Mouse (Mus musculus) limb, embryonic 15.5 days (tissue): ENCODE measurements around the gene Gfra1. TPM values are rescaled to one million over a fixed set of nuclear protein-coding genes. Genes with fewer than 3 reads are reported as not detected.
A peak's percentile ranks its signal among the peaks of the same experiment; 100 is the strongest.

Experiments
- ATAC-seq: fragments of 200-750 bp; cut with Nextera tagmentation; 2 replicates; pipeline ENCODE4 v1.8.0; 2017; ENCODE audit warnings: low read depth, moderate TSS enrichment; ENCODE audit not compliant: insufficient number of reproducible peaks, low FRiP score, low TSS enrichment
- H3K27ac ChIP-seq: fragments of 300-500 bp; sonication (generic); 2 replicates; pipeline ENCODE4 v1.5.1; 2015; ENCODE audit warnings: moderate library complexity, mild to moderate bottlenecking, inconsistent platforms
- H3K27me3 ChIP-seq: fragments of 300-500 bp; sonication (generic); 2 replicates; pipeline ENCODE4 v1.6.1; 2015; ENCODE audit warnings: inconsistent platforms
- H3K36me3 ChIP-seq: fragments of 300-500 bp; sonication (generic); 2 replicates; pipeline ENCODE4 v1.6.1; 2015; ENCODE audit warnings: inconsistent platforms
- H3K4me1 ChIP-seq: fragments of 300-500 bp; sonication (generic); 2 replicates; pipeline ENCODE4 v1.6.1; 2015; ENCODE audit warnings: inconsistent platforms
- H3K4me2 ChIP-seq: fragments of 300-500 bp; sonication (generic); 2 replicates; pipeline ENCODE4 v1.6.1; 2015; ENCODE audit warnings: mild to moderate bottlenecking, inconsistent platforms
- H3K4me3 ChIP-seq: fragments of 300-500 bp; sonication (generic); 2 replicates; pipeline ENCODE4 v1.5.1; 2015; ENCODE audit warnings: mild to moderate bottlenecking, inconsistent platforms
- H3K9ac ChIP-seq: fragments of 300-500 bp; sonication (generic); 2 replicates; pipeline ENCODE4 v1.6.1; 2015; ENCODE audit warnings: inconsistent platforms
- H3K9me3 ChIP-seq: fragments of 300-500 bp; sonication (generic); 2 replicates; pipeline ENCODE4 v1.6.1; 2016; ENCODE audit warnings: inconsistent platforms
- WGBS: fragments of 180-500 bp; shearing (Covaris S2); methylation state at CpG from one replicate; pipeline ENCODE4 v1.1.7; 2015; 5-methylcytosine and 5-hydroxymethylcytosine counted together
- polyA plus RNA-seq: library from polyadenylated mRNA; unstranded; fragments of >200 nt; fragmentation: Nextera tagmentation; extraction: Ambion mirVana; gene quantifications from 2 replicates; pipeline ENCODE4 v1.2.1, GENCODE M21; 2015

Gene Gfra1
- polyA plus RNA-seq, 1 experiment from 2014 or later = 18.3 TPM

DNA sequence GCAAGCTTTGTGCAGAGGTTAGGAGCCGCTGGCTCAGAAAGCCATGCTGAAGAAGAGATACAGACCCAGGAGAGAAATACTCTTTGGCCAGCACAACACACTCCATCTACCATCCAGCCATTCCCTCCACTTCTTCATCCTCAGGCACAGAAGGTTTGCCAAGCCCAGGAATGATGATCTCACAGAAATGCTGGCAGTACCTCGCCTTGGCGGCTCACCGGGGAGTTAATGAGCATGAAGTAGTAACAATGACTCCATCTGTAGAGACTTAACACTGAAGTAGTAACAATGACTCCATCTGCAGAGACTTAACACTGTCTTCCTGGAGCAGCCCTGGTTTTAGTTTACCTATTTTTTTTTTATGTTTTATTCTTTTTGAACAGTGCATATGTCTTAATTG lies 187.2 kb downstream of the Gfra1 start:
- no peak overlapping the region for H3K27ac ChIP-seq
- H3K4me2 ChIP-seq = no peak overlapping the region
- 70% methylated on average over 4 of the region's 4 CpGs for WGBS
- no peaks in the 10 kb centered on the region for H3K9me3 ChIP-seq
- H3K4me1 ChIP-seq = 0 out of 2 replicates have a peak, but pooled peaks cover 16% of the 10 kb centered on the region
- H3K27me3 ChIP-seq = no peaks in the 10 kb centered on the region
- H3K4me3 ChIP-seq = no peak overlapping the region
- no peak overlapping the region for H3K9ac ChIP-seq
- ATAC-seq = no peak
- H3K36me3 ChIP-seq = no peaks in the 10 kb centered on the region

DNA sequence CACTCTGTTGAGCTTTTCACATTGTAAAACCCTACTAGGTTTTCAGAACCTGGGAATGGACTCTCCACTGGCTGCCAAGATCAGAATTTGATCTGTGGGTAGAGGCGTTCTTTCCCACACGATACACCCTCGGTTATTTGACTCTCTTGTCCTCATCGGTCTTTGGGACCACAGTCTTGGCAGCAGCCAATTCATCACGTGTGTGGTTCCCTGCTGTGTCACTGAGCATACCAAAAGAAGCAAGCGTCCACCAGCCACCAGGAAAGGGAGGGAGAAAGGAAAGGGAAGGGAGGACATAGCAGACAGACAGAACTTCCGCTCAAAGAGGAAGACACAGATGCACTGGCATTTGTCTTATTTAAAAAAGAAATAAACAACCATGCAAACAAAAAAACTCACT lies 189.1 kb downstream of the Gfra1 start:
- H3K4me2 ChIP-seq = no peak overlapping the region

DNA sequence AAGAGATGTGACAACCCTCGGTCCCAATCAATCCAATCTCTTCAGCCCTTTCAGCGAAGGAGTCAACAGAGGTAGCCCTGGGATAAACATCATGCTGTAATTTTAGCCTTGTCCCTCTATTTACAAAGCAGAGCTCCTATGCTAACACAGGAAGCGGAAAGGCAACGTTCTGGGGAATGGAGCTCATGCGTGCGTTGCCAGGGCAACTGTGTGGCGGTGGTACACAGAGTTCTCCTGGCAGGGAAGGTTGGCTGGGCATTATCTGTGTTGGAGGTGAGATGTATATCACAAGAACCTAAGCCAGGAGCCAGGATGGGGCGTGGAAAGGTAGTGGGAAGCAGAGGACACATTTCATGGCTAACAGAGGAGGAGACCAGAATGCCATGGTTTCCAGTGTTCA lies 194.8 kb downstream of the Gfra1 start:
- no peak overlapping the region for H3K27ac ChIP-seq
- H3K4me2 ChIP-seq = no peak overlapping the region
- H3K9me3 ChIP-seq = no peaks in the 10 kb centered on the region
- H3K4me1 ChIP-seq = peaks cover 3% of the 10 kb centered on the region; the same call in 1 of the 2 replicates
- no peaks in the 10 kb centered on the region for H3K27me3 ChIP-seq
- H3K4me3 ChIP-seq = no peak overlapping the region
- 77% methylated on average over 8 of the region's 8 CpGs for WGBS
- H3K9ac ChIP-seq = no peak overlapping the region
- ATAC-seq = no peak
- H3K36me3 ChIP-seq = no peaks in the 10 kb centered on the region

More for the DNA sequence above, 189.1 kb downstream of the Gfra1 start:
- no peak overlapping the region for H3K27ac ChIP-seq
- H3K9ac ChIP-seq = no peak overlapping the region
- ATAC-seq = no peak; the same call in 1 of the 2 replicates
- H3K4me1 ChIP-seq = 0 out of 2 replicates have a peak, but pooled peaks cover 13% of the 10 kb centered on the region
- no peaks in the 10 kb centered on the region for H3K27me3 ChIP-seq
- no peak overlapping the region for H3K4me3 ChIP-seq
- H3K36me3 ChIP-seq = no peaks in the 10 kb centered on the region
- 48% methylated on average over 7 of the region's 7 CpGs for WGBS
- H3K9me3 ChIP-seq = no peaks in the 10 kb centered on the region

DNA sequence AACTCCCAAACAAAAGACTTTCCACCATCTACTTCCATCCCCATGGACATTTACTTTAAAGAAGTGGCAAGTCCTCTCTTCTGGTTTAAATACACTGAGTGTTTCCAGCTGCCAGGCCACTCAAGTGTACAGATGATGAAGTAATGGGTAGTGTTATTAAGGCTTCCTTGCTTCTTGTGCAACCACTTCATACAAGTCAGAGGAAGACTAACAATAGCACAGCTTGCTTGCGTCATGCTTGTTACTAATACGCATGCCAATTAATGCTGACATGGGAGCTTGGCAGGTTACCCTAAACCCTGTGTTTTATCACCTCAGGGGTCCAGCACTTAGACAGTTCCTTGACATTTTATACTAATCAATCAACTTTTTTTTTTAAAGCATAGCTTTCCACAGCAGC lies 196.5 kb downstream of the Gfra1 start:
- Histone ChIP-seq H3K36me3 (no peaks in the 10 kb centered on the region), H3K9me3 (no peaks in the 10 kb centered on the region), H3K4me1 (no peaks in the 10 kb centered on the region; the same call in 1 of the 2 replicates), H3K27me3 (no peaks in the 10 kb centered on the region), H3K4me2 (no peak overlapping the region), H3K27ac (no peak overlapping the region), H3K4me3 (no peak overlapping the region), H3K9ac (no peak overlapping the region)
- WGBS = 60% methylated on average over 2 of the region's 2 CpGs
- ATAC-seq = no peak

DNA sequence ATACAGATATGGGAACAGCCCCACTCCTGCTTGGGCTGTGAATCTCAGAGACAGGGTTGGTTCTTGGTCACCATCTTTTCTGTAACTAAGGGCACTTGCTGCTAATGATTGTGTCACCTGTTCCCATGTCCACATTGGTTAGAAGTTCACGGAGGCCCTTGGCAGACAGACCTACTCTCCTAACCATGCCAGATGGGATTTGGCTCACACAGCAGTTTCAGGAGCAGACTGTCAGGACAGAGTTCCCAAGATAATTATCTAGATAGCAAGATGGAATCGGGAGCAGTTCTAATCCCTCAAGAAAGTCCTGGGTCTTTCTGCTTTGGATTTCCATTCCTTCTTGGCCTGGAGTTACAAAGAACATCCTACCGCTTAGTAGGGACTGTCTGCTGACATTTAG lies 199.2 kb downstream of the Gfra1 start:
- no peaks in the 10 kb centered on the region for H3K9me3 ChIP-seq
- H3K4me3 ChIP-seq = no peak overlapping the region
- H3K4me2 ChIP-seq = no peak overlapping the region
- H3K4me1 ChIP-seq = no peaks in the 10 kb centered on the region; the same call in 1 of the 2 replicates
- no peak overlapping the region for H3K27ac ChIP-seq
- WGBS = 89% methylated on average over 3 of the region's 3 CpGs
- peaks cover 2% of the 10 kb centered on the region; the same call in 1 of the 2 replicates for H3K27me3 ChIP-seq
- H3K36me3 ChIP-seq = no peaks in the 10 kb centered on the region
- H3K9ac ChIP-seq = no peak overlapping the region
- no peak for ATAC-seq

DNA sequence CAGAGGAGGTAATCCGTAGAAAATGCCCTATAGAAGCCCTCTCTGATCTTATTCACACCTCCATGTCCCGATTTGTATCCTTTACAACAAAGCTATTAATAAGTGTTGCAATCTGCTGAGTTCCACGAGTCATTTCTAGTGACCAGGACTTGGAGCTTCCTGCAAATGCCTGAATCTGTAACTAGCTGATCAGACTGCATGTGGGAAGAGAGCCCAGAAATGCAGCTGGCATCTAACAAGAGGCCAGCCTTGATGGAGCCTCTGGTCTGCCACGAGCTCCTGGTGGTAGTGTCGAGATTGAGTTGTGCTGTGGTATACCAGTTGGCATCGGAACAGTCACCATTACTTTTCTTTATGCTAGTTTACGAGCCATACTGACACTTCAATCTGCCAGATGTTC lies 200.3 kb downstream of the Gfra1 start:
- Histone ChIP-seq H3K4me1 (no peaks in the 10 kb centered on the region; the same call in 1 of the 2 replicates), H3K4me3 (no peak overlapping the region), H3K9me3 (no peaks in the 10 kb centered on the region), H3K9ac (no peak overlapping the region), H3K36me3 (no peaks in the 10 kb centered on the region), H3K27ac (no peak overlapping the region), H3K4me2 (no peak overlapping the region), H3K27me3 (peaks cover 2% of the 10 kb centered on the region; the same call in 1 of the 2 replicates)
- 63% methylated on average over 7 of the region's 7 CpGs for WGBS
- no peak for ATAC-seq

DNA sequence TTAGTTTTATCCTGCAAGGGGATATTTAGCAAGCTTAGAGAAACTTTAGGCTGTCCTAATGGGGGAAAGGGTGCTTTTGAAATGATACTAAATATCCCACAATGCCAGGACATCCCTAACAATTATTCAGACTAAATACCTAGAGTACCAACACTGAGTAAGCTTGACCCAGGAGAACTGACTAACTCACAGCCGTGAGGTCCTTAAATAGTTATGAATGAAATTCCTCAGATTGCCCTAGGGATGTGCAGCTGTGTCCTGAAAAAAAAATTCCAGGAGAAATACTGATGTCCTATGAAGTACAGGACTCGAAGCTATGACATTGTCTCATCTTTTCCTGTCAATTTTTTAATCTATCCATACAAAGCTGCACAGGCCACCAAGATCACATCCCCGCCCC lies 201.5 kb downstream of the Gfra1 start:
- 70% methylated on average over 3 of the region's 3 CpGs for WGBS
- no peaks in the 10 kb centered on the region; the same call in 1 of the 2 replicates for H3K4me1 ChIP-seq

DNA sequence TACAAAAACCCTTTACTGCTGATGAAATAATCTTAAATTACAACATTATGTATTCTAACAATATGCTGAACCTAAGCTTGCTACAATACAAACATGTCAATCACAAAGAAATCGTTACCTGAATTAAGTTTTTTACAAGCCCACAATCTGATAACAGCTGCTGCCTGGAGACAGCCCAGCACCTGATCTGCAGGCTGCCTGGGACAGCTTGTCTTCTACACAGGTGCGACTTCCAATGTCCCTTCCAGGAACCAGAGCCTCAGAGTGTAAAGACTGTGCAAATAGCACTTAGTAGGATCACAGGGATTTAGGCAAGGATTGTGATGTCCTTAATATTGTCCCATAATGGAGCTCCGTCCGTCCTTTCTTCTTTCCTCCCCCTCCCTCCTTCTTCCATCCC lies 204.0 kb downstream of the Gfra1 start:
- WGBS = 69% methylated on average over 4 of the region's 4 CpGs
- no peaks in the 10 kb centered on the region for H3K9me3 ChIP-seq
- ATAC-seq = no peak

More for the DNA sequence above, 201.5 kb downstream of the Gfra1 start:
- no peak for ATAC-seq
- Histone ChIP-seq H3K4me2 (no peak overlapping the region), H3K9me3 (no peaks in the 10 kb centered on the region), H3K27ac (no peak overlapping the region), H3K27me3 (peaks cover 2% of the 10 kb centered on the region; the same call in 1 of the 2 replicates), H3K36me3 (no peaks in the 10 kb centered on the region), H3K4me3 (no peak overlapping the region), H3K9ac (no peak overlapping the region)

DNA sequence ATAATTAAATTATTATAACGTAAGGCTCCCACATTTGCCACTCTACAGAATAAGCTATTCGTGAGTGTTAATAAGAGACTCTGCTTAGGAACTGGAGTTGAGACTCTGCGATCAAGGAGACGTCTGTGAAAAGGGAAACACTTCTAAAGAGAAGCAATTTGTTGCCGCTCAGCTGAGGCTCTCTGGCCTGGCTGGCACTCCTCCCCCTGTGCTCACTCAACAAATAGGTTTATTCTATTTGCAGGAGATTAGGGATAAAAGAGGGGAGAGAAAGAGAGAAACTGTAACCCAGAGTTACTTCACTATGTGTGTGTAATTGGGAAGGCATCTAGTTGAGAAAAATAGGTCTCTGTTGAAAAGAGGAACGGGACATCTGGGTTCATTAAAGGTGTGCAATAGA lies 204.6 kb downstream of the Gfra1 start:
- ATAC-seq = no peak
- H3K4me2 ChIP-seq = no peak overlapping the region
- H3K36me3 ChIP-seq = no peaks in the 10 kb centered on the region
- no peaks in the 10 kb centered on the region for H3K4me1 ChIP-seq
- peaks cover 2% of the 10 kb centered on the region for H3K27me3 ChIP-seq
- H3K9ac ChIP-seq = no peak overlapping the region
- 50% methylated on average over 6 of the region's 6 CpGs for WGBS
- H3K27ac ChIP-seq = no peak overlapping the region
- H3K9me3 ChIP-seq = no peaks in the 10 kb centered on the region
- H3K4me3 ChIP-seq = no peak overlapping the region

More for the DNA sequence above, 204.0 kb downstream of the Gfra1 start:
- no peak overlapping the region for H3K4me3 ChIP-seq
- H3K4me1 ChIP-seq = no peaks in the 10 kb centered on the region
- peaks cover 2% of the 10 kb centered on the region for H3K27me3 ChIP-seq
- no peaks in the 10 kb centered on the region for H3K36me3 ChIP-seq
- H3K27ac ChIP-seq = no peak overlapping the region
- no peak overlapping the region for H3K9ac ChIP-seq
- H3K4me2 ChIP-seq = no peak overlapping the region

DNA sequence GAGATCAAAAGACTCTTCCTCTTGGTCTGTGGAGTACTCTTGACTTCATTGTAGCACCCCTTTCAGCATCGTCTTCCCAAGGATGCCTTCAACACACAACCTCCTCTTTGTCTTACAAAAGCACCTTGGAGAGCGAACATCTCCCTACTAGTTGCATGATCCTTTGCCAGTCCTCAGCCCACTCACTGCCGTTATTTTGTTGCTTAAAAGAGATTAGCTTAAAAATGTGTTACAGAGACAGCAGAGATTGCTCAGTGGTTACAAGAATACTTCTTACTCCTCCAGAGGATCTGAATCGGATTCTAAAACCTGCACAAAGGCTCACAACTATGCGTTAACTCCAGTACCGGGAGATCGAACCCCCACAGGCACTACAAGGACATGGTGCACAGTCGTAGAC lies 205.5 kb downstream of the Gfra1 start:
- WGBS = 86% methylated on average over 8 of the region's 8 CpGs
- H3K9me3 ChIP-seq = no peaks in the 10 kb centered on the region
- no peak overlapping the region for H3K4me2 ChIP-seq
- no peak overlapping the region for H3K4me3 ChIP-seq
- peaks cover 2% of the 10 kb centered on the region for H3K27me3 ChIP-seq
- H3K4me1 ChIP-seq = no peaks in the 10 kb centered on the region
- ATAC-seq = no peak
- H3K9ac ChIP-seq = no peak overlapping the region
- no peaks in the 10 kb centered on the region for H3K36me3 ChIP-seq
- no peak overlapping the region for H3K27ac ChIP-seq

DNA sequence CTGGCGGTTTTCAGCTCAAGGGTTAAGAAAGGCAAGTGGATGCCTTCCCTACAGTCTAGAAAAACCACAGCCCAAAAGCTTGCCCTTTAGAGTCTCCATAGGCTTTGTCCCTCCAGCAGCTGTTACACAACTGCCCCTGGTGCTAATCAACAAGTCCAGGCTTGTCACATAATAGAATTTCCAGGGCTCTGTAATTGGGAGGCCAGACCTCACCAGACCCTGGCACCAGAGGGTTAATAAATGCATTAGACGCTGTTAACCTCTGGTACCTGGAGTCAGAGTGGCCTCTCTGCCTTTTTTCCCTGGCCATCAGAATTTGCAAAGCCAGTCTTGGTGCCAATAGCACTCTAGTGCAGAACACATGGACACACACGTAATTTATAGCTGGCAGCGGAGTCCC lies 211.6 kb downstream of the Gfra1 start:
- no peak overlapping the region for H3K9ac ChIP-seq
- no peaks in the 10 kb centered on the region for H3K36me3 ChIP-seq
- WGBS = 23% methylated on average over 4 of the region's 4 CpGs
- ATAC-seq = no peak
- peaks cover 6% of the 10 kb centered on the region; the same call in 1 of the 2 replicates for H3K4me1 ChIP-seq
- no peaks in the 10 kb centered on the region; the same call in 1 of the 2 replicates for H3K27me3 ChIP-seq
- no peak overlapping the region for H3K4me2 ChIP-seq
- no peaks in the 10 kb centered on the region for H3K9me3 ChIP-seq
- H3K27ac ChIP-seq = 0 out of 2 replicates have a peak overlapping the region, but pooled peaks have one; percentile 38
- no peak overlapping the region for H3K4me3 ChIP-seq

DNA sequence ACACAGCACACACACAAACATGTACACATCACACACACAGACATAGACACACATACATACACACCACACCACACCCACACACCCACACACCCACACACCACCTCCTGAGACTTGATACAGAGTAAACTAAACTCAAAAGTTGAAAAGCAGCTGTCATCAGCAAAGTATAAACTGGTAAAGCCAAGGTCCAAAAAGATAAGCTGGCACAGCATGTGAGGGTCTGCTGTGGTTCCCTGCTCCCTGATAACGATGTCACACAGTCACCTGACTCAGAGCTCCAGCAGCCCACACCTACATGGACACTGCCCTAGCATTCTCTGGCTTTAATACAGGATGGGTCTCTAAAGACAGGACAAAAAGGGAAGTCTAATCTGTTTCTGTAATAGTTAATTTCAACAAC lies 212.1 kb downstream of the Gfra1 start:
- ATAC-seq = no peak
- Histone ChIP-seq H3K4me2 (no peak overlapping the region), H3K9ac (no peak overlapping the region), H3K27me3 (no peaks in the 10 kb centered on the region; the same call in 1 of the 2 replicates), H3K27ac (no peak overlapping the region), H3K4me3 (no peak overlapping the region), H3K4me1 (peaks cover 6% of the 10 kb centered on the region; the same call in 1 of the 2 replicates), H3K9me3 (no peaks in the 10 kb centered on the region), H3K36me3 (no peaks in the 10 kb centered on the region)
- 49% methylated on average over 1 of the region's 1 CpGs for WGBS

DNA sequence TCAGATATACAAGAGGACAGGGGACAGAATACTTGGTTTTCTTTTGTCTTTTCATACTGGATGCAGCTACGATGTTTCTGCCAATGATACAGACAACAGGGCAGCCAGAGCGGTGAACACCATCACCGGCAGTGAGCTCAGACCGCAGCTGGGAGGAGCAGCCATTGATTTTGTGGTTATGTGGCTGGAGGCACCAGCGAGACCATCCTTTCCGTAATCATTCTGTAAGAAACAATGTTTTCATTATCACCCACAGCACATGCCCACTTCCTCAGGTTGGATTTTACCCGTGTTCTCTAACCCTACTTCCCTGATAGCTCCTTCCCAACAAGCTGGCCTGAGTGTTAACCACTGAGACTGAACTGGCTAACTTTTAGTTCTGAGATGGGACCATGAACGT lies 217.4 kb downstream of the Gfra1 start:
- H3K27me3 ChIP-seq = no peaks in the 10 kb centered on the region
- H3K4me2 ChIP-seq = no peak overlapping the region
- no peak overlapping the region for H3K4me3 ChIP-seq
- H3K9me3 ChIP-seq = no peaks in the 10 kb centered on the region
- no peak overlapping the region for H3K27ac ChIP-seq
- no peaks in the 10 kb centered on the region for H3K36me3 ChIP-seq
- ATAC-seq = no peak
- no peaks in the 10 kb centered on the region for H3K4me1 ChIP-seq
- WGBS = 80% methylated on average over 8 of the region's 8 CpGs
- H3K9ac ChIP-seq = no peak overlapping the region
